Mouse (Mus musculus) small intestine, adult 2 months (tissue): Measurements from ENCODE around the gene Eaf2.

Experiments
- CTCF ChIP-seq: fragments of 200-500 bp; IDR thresholded peaks from 2 replicates; pipeline ENCODE4 v1.5.1; 2012; ENCODE audit warnings: low read depth, mild to moderate bottlenecking, control low read depth, inconsistent platforms, low read length, moderate library complexity, mixed read lengths; ENCODE audit not compliant: insufficient replicate concordance, insufficient read length; ENCODE audit errors: extremely low read depth
- POLR2A ChIP-seq: fragments of 200-500 bp; IDR thresholded peaks from 2 replicates; pipeline ENCODE4 v1.6.1; 2012; ENCODE audit warnings: low read depth, mild to moderate bottlenecking, control low read depth, inconsistent platforms, low read length, moderate library complexity

GRCm38 (mm10) chr16:36751979-36752378, 122.8 kb downstream of the Eaf2 start:
- TF ChIP-seq CTCF (no peak), POLR2A (no peak)
